Mouse (Mus musculus): ENCODE data around the gene Gm5089. TPM values are rescaled to one million over a fixed set of nuclear protein-coding genes. Genes with fewer than 3 reads are reported as not detected.

Gene Gm5089
- not detected for total RNA-seq (2023)

DNA sequence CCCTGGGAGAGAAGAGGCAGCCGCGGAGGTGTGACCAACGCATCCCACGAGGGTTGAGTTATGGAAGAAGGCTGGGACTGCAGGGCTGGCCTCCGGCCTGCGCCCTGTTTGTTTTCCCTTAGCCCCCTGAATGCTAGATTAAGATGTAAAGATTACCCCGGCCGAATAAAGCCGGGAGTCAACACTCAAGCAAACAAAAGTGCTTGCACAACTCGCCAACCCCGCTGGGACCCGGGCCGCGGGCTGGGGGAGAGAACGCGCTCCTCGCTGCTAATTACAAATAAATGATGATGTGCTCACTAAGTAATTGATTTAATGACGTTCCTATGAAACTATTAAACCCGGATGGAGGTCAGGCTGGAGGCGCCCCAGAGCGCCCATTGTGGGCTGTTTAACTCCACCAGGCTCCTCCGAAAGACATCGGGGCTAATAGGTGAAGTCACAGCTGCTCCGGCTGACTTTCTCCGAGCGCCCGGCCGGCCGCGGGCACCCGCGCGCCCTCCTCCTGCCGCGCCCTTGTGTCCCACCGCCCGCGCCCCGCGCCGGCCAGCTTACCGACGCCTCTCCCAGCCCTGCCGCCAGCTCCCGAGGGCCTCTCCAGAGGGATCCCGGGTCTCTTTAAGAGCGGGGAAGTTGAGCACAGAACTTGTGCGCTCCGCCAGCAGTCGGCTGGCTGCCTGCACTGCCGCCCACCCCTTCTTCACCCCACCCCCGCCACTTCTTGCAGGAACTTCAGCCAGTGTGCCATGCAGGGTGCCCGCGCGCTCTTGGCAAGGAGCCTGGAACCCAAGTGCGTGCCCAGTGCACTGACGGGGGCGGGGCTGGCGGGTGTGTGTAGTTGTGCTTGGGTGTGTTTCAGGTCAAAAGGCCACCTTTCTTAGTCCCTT lies at the start of gene Gm5089:
Gene Gm5089 (minus strand): TSS at position 620 of the 887 bp plus-strand sequence.

DNA sequence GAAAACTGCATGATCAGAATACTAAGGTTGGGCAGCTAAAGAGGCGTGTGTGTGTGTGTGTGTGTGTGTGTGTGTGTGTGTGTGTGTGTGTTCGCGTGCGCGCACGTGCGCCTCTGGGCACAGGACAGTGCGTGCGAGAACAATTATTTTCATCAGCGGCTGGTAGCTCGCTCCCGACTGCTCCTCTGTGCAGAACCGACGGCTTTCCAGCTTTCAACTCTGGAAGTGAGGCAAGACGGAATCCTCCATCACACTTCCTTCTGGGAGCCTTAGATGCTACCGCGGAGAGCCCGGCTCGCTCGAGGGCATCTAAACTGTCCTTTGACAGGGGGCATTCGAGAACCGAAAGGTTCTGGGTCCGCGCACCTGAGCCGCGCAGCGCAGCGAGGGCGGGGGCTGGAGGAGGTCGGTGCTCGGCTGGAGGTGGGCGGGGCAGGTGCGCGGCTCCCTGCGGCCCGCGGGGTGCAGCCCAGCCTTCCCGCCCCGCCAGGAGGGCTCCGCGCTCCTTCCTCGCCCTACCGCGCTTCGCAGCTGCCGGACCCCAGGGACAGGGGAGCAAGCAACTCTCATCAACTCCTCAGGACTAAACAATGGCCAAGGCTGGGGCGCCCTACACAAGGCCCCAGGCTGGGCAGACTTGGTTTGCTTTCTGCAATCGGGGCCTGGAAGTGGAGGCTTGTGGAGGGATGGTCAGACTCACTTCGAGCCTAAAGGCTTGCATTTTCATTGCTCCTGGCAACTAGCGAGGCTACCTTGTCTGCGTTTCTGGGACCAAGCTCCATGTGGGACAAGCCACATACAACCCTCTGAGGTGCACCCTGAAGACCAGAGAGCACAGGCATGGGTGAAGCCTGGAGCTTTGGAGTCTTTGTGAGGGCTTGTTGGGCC lies 39.8 kb upstream of the Gm5089 start, which contains the start of gene Gm10837:
Gene Gm10837 (plus strand): TSS at position 146 of the 888 bp plus-strand sequence.

DNA sequence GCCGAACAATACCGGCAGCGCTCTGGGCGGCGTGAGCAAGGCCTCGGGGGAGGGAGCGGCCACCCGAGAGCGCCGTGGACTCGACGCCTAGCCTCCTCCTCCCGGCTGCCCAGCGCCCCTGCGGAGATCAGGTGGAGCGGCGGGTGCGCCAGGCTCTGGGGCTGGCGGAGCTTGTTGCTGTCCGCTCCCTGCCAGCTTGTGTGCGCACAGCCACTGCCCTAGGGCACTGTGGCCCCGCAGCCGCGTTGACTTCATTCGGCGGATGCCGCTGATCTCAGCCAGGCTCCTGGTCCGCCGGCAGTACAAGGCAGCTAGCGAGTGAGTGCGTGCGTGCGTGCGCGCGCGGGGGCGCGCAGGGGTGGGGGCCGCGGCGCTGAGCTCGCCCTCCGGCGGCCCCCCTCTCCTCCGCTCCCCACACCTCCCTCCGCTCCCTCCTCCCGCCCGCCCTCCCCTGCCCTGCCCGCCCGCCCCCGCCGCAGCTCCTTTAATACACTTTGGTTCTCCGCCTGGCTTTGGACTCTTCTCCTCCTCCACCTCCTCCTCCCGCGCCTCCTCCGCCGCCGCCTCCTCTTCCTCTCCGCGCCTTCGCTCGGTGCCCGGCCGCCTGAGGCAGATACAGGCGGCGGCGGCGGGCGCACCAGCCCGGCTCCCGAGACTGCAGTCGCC lies 24.1 kb upstream of the Gm5089 start, which contains the start of gene Zic2:
Gene Zic2 (plus strand): TSS at position 545 of the 666 bp plus-strand sequence.

DNA sequence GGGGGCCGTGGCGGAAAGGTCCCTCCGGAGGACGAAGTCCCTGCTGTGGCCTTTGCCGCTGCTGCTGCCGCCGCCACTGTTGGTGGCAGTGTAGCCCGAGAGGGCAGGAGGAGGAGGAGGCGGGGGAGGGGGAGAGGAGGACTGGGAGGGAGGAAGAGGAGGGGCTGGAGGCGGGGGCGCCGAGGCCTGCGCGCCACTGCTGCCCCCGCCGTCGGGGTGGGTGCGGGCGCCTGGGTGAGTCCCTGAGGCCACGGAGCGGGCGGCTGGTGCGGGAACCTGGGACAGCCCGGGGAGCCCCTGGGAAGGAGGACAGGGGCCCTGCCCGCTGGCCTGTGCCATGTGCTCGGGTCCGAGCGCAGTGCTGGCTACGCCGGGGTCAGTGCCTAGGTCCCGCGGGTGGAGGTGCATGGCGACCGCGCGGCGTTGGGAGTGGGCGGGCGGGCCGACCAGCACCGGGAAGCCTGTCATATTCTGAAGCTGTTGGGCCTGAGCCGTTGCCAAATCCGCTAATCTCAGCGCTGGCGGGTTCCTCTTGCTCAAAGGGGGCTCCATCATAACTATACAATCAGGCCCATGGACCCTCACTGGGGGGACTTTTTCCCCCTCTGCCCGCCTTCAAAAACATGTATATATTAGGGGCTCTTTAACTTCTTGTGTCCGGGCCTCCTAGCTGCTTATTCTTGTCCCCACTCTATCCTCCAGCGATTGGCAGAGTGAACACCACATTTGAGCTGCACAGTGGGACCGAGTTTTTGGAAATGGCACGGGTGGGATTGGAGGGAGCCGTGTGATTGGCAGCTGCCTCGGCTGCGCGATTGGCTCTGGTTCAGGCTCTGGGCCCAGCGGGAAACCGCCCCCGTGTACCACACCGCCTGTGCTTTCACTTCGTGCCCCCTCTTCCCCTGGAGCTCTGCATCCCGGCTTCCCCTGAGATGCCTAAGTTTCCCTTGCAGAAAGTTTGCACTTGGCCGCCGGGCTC lies 14.1 kb upstream of the Gm5089 start, which contains the start of gene Zic5:
Gene Zic5 (minus strand): TSS at position 915 of the 979 bp plus-strand sequence.

Other genes starting within 250 kb of the Gm5089 start
- gene Zic5, start 14.6 kb upstream of the Gm5089 start, total RNA-seq (2023) = not detected
- not detected for gene Zic2, start 24.3 kb upstream of the Gm5089 start, total RNA-seq (2023)
- gene Gm10837, start 39.5 kb upstream of the Gm5089 start, total RNA-seq (2023) = not detected
- 43.1 TPM for gene Pcca, start 83.2 kb upstream of the Gm5089 start, total RNA-seq (2023)